Mouse (Mus musculus) adrenal gland, postnatal 25 days (tissue): ENCODE measurements around the gene Calm1. TPM values are rescaled to one million over a fixed set of nuclear protein-coding genes. Genes with fewer than 3 reads are reported as not detected.

ENCODE experiments used
- DNase-seq: peaks from one replicate; pipeline ENCODE4 v3.0.0; 2021; ENCODE audit warnings: mixed read lengths
- total RNA-seq: library from RNA; stranded (reverse); gene quantifications from 2 replicates; pipeline ENCODE4 v1.2.3, GENCODE M21; 2021

Gene Calm1
- total RNA-seq, 1 experiment from 2014 or later = 339 TPM

- no peak for DNase-seq
Measured at GRCm38 (mm10) chr12:100225196-100225595, 26.0 kb downstream of the Calm1 start.

- no peak for DNase-seq
Measured at GRCm38 (mm10) chr12:100226073-100226472, 26.8 kb downstream of the Calm1 start.

GRCm38 (mm10) chr12:100226621-100227020 lies 27.4 kb downstream of the Calm1 start:
- DNase-seq = no peak

GRCm38 (mm10) chr12:100228041-100228725 lies 28.9 kb downstream of the Calm1 start:
- no peak for DNase-seq

- peak; percentile 19 for DNase-seq
Measured at GRCm38 (mm10) chr12:100234201-100234600, 35.0 kb downstream of the Calm1 start.

GRCm38 (mm10) chr12:100234919-100235318 lies 35.7 kb downstream of the Calm1 start:
- peak; percentile 14 for DNase-seq

- no peak for DNase-seq
Measured at GRCm38 (mm10) chr12:100235423-100235822, 36.2 kb downstream of the Calm1 start.

GRCm38 (mm10) chr12:100239404-100239803 lies 40.2 kb downstream of the Calm1 start:
- no peak for DNase-seq

GRCm38 (mm10) chr12:100239807-100240206 lies 40.6 kb downstream of the Calm1 start:
- no peak for DNase-seq

GRCm38 (mm10) chr12:100241911-100242796 lies 42.9 kb downstream of the Calm1 start:
- peak; percentile 29 for DNase-seq

- DNase-seq = no peak
Measured at GRCm38 (mm10) chr12:100244580-100244979, 45.3 kb downstream of the Calm1 start.

GRCm38 (mm10) chr12:100249170-100249569 lies 49.9 kb downstream of the Calm1 start:
- no peak for DNase-seq

GRCm38 (mm10) chr12:100254471-100254870 lies 55.2 kb downstream of the Calm1 start:
- DNase-seq = no peak

- DNase-seq = no peak
Measured at GRCm38 (mm10) chr12:100255441-100255949, 56.3 kb downstream of the Calm1 start.

GRCm38 (mm10) chr12:100257779-100258178 lies 58.5 kb downstream of the Calm1 start:
- no peak for DNase-seq

Other genes with a start within 250 kb of the Calm1 start
- gene Kcnk13, start 234.9 kb upstream of the Calm1 start, total RNA-seq = 0.57 and 0.76 TPM in 2 replicates
- 236 and 263 TPM in 2 replicates for gene Psmc1, start 89.3 kb upstream of the Calm1 start, total RNA-seq
- gene Nrde2, start 39.8 kb upstream of the Calm1 start, total RNA-seq = 15.7 and 24.2 TPM in 2 replicates